Mouse (Mus musculus) urinary bladder, postnatal 4 days (tissue): ENCODE data around the gene Fcrlb.

ENCODE experiments used
- DNase-seq, 2 experiments: peaks; one replicate each; pipeline ENCODE4 v3.0.0; 2021 to 2022; ENCODE audit warnings: low spot score in 2 of 2

Gene Fcrlb

DNA sequence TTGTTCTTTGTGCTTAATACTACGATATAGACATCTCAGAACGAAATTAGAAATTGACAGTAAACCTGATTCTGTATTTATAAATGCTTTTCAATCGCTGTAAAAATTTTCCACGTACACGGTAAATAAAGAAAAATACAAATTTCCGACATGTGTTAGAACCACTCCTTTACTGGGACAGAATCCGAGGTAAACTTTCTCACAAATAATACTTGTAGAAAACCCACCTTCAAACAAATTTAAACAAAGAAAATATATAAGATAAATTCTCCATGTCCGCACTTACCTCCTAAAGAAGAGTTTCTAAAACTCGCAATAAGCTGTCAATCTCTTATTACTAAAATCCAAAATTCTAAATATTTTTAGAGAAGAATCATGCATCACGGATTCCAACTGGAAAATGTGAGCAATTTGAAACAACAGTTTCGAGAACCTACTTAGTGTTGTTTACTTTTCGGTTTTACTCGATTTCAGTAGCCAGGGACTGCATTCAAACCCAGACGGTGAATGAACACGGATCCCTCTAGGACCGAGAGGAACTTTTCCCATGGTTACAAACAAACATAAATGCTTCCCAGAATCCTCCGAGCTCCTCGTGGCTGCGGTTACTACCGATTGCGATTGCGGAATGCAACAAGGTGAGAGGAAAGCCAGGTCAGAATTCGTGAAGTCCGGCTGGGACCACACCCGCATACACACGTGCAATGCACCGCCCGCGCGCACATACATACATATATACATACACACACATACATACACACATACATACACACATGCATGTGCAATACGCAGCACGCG lies 44.4 kb downstream of the Fcrlb start:
- DNase-seq: peak; percentile 42 to 61

DNA sequence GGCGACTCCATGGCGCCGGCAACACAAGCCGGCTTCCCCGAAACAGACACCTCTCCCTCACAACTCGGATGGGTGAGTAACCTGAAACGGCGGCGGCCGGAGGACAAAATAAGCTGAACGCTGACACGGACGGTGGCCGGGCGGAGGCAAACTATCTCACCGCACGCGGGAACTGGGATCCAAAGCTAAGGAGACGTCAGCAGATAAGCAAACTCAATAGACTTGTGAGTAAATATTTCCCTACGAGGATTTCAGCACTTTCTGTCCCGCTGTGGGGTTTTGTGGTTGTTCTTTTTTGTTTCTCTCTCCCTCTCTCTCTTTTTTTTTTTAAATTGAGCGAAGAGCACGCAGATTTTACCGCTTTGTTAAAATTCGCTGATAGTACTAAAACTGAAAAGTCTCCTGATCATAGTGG lies 45.0 kb downstream of the Fcrlb start, which contains the start of gene Atf6:
Gene Atf6, minus strand, starts transcription at position 81 of the 415 bp plus-strand sequence.
- peak; percentile 94 to 97 for DNase-seq

DNA sequence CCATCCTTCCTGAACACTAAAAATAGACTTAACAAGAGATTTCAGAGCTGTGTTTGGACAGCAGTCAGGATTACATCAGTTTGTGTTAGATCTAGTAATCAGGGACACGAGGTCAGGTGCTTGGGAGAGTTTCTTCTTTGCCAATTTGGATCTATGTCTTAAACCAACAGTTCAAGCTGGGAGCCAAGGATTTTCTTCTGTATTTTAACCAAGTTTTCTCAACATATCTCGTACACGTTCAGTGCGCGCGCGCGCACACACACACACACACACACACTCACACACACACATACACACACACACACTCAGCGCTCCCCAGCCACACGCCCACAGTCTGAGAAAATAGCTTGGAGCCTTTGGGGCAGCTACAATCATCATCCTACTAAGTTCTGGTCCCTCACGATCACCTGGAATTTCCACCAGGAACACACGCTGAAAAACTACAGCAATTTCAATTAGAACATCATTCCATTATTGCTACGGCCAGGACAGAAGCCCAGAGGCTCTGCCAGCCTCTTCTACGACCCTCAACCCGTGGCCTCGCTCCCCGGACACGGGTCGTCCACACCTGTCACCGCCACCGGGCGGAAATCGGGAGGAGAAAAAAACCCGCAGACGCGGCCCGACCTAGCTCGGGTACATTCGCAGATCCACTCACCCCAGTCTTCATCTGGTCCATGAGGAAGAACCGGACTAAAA lies 45.6 kb downstream of the Fcrlb start:
- no peak for DNase-seq

DNA sequence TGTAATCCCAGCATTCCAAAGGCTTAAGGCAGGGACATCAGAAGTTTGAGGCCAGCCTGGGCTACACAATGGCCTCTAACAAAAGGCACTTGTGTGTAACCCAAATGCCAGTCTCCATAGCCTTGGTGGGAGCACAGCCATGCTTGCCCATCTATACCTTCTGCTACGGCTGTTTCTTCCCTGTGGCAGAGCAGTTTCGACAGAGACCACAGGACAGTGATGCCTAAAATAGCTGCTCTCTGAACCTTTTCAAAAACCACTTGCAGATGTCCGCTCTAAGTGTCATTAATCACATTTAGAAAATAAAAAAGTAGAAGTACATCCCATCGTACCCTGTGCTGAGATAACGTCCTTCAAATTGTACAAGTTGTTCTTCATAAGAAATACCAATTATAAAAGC lies 47.3 kb downstream of the Fcrlb start:
- no peak for DNase-seq

DNA sequence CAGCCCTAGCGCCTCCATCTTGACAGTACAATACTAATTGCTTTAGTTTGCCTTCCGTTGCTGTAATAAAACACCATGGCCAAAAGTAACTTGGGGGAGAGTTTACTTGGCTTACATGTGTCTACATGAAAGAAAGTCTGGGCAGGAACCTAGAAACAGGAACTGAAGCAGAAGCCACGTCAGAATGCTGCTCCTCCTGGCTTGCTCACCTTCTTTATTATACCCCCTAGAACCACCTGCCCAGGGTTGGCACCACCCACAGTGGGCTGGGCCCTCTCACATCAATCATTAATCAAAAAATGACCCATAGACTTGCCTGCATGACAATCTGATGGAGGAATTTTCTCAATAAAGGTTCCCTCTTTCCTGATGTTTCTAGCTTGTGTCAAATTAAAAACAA lies 48.0 kb downstream of the Fcrlb start:
- DNase-seq: no peak

DNA sequence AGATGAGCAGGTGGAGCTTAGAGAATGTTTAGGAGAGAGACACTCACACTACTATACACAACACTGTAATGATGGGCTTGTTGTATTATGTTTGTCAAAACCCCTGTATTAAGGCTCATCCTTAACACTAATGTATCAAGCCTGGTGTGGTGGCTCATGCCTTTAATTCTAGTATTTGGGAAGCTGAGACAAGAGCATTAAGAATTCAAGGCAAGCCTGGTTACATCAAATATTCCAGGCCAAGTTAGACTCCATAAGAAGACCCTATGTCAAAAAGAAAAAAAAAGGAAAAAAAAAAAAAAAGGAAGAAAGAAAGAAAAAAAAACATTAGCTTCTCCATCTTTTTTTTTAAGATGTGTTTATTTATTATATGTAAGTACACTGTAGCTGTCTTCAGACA lies 48.5 kb downstream of the Fcrlb start:
- DNase-seq: no peak

DNA sequence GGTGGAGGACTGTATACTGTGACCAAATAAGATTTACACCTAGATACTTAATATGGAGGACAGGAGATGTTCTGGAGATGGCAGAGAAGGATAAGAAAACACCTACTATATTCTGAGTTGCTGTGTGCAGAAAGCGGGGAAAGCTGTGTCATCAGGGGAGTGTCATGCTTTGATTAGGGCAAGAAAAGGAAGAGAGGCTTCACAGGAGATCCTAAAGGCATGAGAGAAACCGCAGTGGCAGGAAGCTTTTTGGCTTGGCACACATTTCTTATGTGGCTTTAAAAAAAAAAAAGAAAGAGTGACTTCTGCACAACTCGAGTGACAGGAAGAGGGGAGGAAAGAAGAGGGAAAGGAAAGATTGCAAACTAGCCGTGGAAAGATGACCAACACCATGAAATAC lies 49.7 kb downstream of the Fcrlb start:
- no peak for DNase-seq

DNA sequence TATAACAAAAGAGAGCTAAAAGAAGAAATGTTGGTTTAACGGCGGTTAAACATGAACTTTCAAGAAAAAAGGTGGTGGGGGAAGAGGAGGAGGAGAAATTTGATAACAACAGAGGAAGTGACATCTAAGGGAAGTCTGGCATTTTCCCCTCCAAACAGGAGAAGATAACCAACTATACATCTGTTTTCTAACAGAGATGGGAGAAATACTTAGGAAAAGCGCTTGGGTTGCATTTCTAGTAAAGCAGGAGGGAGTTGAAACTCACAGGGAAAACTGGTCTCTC lies 50.4 kb downstream of the Fcrlb start:
- DNase-seq: no peak

DNA sequence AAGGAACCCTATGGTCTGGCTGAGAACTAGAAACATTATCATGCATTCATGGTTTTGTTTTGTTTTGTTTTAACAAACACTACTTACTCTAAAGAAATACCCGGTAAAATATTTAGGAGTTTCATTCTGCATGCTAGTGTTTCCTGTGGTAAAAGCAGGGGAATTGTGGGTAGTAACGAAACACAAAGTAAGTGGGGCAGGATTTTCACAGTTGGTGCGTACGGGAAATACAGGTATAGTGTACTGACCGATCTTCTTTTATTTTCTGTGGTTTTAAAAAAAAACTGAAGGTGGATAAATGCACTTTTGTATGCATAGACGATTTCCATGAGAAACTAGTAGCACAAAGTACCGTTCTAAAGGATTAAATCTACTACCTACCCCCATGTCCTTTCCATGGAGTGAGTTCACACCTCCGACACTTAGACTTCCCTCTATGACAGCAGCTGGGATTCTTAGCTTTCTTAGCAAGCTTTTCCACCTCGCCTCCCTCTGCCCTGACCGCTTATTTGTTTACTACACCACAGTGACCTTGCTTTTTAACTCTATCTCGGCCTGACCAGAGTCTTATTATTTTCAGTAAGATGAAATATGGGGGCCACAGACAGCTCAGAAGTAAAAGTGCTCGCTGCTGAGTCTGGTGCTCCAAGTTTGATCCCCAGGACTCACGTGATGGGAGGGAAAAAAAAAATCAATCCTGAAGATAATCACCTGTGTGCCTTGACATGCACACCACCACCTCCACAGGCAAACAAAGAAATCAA lies 50.9 kb downstream of the Fcrlb start:
- DNase-seq: no peak

DNA sequence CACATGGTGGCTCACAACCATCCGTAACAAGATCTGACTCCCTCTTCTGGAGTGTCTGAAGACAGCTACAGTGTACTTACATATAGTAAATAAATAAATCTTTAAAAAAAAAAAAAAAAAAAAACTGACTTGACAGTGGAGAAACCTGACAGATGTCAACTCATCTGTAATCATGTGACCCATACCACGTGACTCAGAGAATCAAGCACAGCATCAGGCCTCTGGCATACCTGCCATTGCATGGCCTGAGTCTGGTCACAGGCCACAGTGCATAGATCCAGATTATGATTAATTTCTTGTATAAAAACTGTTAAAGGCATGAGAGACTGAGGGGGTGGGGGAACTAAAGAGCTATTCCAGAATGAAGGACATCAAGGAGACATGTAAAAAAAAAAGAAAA lies 53.9 kb downstream of the Fcrlb start:
- DNase-seq: no peak

DNA sequence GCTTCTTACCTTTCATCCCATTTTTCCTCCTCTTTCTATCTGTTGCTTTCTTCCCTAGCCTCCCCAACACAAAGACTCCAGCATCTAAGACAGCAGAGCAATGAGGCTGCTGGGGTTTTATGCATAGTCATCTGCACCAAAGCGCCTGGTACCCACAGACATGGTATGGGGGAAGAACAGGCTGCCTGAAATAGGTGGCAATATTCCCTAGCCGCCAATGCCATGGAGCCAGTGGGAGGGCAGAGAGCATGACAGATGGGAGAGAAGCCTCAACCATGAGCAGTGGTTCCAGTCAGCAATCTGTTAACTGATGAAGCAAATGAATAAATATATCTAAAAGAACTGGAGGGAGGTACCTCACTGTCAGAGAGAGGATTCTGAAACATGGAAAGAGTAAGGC lies 55.4 kb downstream of the Fcrlb start:
- DNase-seq: no peak
